Mouse (Mus musculus) heart, adult 18-20 months (tissue): ENCODE measurements around the gene Emb. TPM values are rescaled to one million over a fixed set of nuclear protein-coding genes. Genes with fewer than 3 reads are reported as not detected.

Experiments
- total RNA-seq, 2 experiments: library from RNA; stranded (reverse); gene quantifications; 2 replicates each; pipeline ENCODE4 v1.2.3; 2021

Emb gene
- total RNA-seq, 2 experiments from 2014 or later, result 12.0 to 14.3 TPM

Other genes starting within 250 kb of the Emb start
- gene Parp8, start 183.0 kb upstream of the Emb start, total RNA-seq, result 1 to 10 TPM; 8.1 to 9.0 TPM
- gene Gm17509, start 12.5 kb downstream of the Emb start, total RNA-seq, result not detected